19 mouse cellular contexts compared by ENCODE assay signal in genomic region chr19:37970571-37970970, GRCm38 (mm10).
"Had no signal": no experiment of that assay in that cellular context is flagged by ENCODE, and none has a peak within 500 bp of the region (broad histone marks: within the 10 kb centered on the region; RNA-seq: fewer than 3 reads in every experiment).

No protein-coding gene starts in this region.

- H3K9me3 ChIP-seq: lung, embryonic 15.5 days; megakaryocyte, embryonic 14.5 days; midbrain, embryonic 13.5 days; midbrain, embryonic 15.5 days; neural tube, embryonic 12.5 days had no signal

- H3K9ac ChIP-seq: lung, embryonic 15.5 days; midbrain, embryonic 13.5 days; midbrain, embryonic 15.5 days; neural tube, embryonic 12.5 days had no signal

- H3K36me3 ChIP-seq: midbrain, embryonic 13.5 days; midbrain, embryonic 15.5 days; neural tube, embryonic 12.5 days had no signal

- H3K27ac ChIP-seq: lung, embryonic 15.5 days; macrophage; midbrain, embryonic 13.5 days; midbrain, embryonic 15.5 days; neural tube, embryonic 12.5 days had no signal

- H3K4me1 ChIP-seq: lung, embryonic 15.5 days; midbrain, embryonic 13.5 days; midbrain, embryonic 15.5 days; neural tube, embryonic 12.5 days had no signal

- H3K27me3 ChIP-seq: lung, embryonic 15.5 days; megakaryocyte, embryonic 14.5 days; midbrain, embryonic 13.5 days; midbrain, embryonic 15.5 days; neural tube, embryonic 12.5 days had no signal

- ATAC-seq: lung, postnatal 0 days; midbrain, embryonic 13.5 days; midbrain, embryonic 15.5 days had no signal

- DNase-seq: lung, adult 2 months; lung, postnatal 14 days; lung, postnatal 36 days; retina, postnatal 1 day; right cerebral cortex, adult 18-20 months; right cerebral cortex, postnatal 25 days; right cerebral cortex, postnatal 4 days; spleen, adult 18-20 months; thymus, adult 18-20 months; thymus, postnatal 14 days; thymus, postnatal 36 days had no signal

- H3K4me3 ChIP-seq: lung, embryonic 15.5 days; megakaryocyte, embryonic 14.5 days; midbrain, embryonic 13.5 days; midbrain, embryonic 15.5 days; neural tube, embryonic 12.5 days had no signal

- H3K4me2 ChIP-seq: lung, embryonic 15.5 days; midbrain, embryonic 11.5 days; midbrain, embryonic 13.5 days; midbrain, embryonic 15.5 days; neural tube, embryonic 12.5 days had no signal
